Mouse (Mus musculus) MEL (cell line): ENCODE results near the gene Dcdc2a. TPM values are rescaled to one million over a fixed set of nuclear protein-coding genes. Genes with fewer than 3 reads are reported as not detected.

Experiments
- DNase-seq: peaks from one replicate; pipeline ENCODE4 v3.0.0; 2011; ENCODE audit warnings: low read depth, low spot score
- H3K27ac ChIP-seq: 2 replicates; pipeline ENCODE4 v1.5.1; 2012; ENCODE audit warnings: low read depth, mild to moderate bottlenecking, control low read depth, low read length, moderate library complexity; ENCODE audit not compliant: control insufficient read depth
- H3K27me3 ChIP-seq, 2 experiments: fragments of 150-350 bp in 1 of 2; sonication (generic) in 1 of 2; 2 replicates each; pipeline ENCODE4 v1.6.1; 2012; ENCODE audit warnings: low read length in 2 of 2, mild to moderate bottlenecking in 2 of 2, improper control_type of control experiment in 1 of 2, moderate library complexity in 1 of 2; ENCODE audit not compliant: insufficient read depth in 2 of 2, control insufficient read depth in 1 of 2
- H3K36me3 ChIP-seq, 2 experiments: 2 replicates each; pipeline ENCODE4 v1.6.1; 2012 to 2014; ENCODE audit warnings: low read length in 2 of 2, improper control_type of control experiment in 1 of 2, inconsistent platforms in 1 of 2, mild to moderate bottlenecking in 1 of 2; ENCODE audit not compliant: insufficient read depth in 2 of 2, control insufficient read depth in 1 of 2
- H3K4me1 ChIP-seq, 2 experiments: fragments of 150-350 bp in 1 of 2; sonication (generic) in 1 of 2; 2 replicates each; pipeline ENCODE4 v1.6.1; 2012; ENCODE audit warnings: low read length in 2 of 2, improper control_type of control experiment in 1 of 2, mild to moderate bottlenecking in 1 of 2; ENCODE audit not compliant: insufficient read depth in 2 of 2, control insufficient read depth in 1 of 2
- H3K4me3 ChIP-seq, 2 experiments: fragments of 150-350 bp in 1 of 2; sonication (generic) in 1 of 2; 2 replicates each; pipeline ENCODE4 v1.5.1; 2012; ENCODE audit warnings: low read depth in 2 of 2, low read length in 2 of 2, mild to moderate bottlenecking in 2 of 2, moderate library complexity in 2 of 2, control low read depth in 1 of 2, improper control_type of control experiment in 1 of 2; ENCODE audit not compliant: control insufficient read depth in 1 of 2, insufficient read depth in 1 of 2
- H3K79me2 ChIP-seq: 2 replicates; pipeline ENCODE4 v1.6.1; 2012; ENCODE audit warnings: mild to moderate bottlenecking, low read length, moderate library complexity; ENCODE audit not compliant: control insufficient read depth, poor library complexity, insufficient read depth
- H3K9ac ChIP-seq: 2 replicates; pipeline ENCODE4 v1.6.1; 2012; ENCODE audit warnings: low read depth, mild to moderate bottlenecking, control low read depth, low read length, moderate library complexity; ENCODE audit not compliant: control insufficient read depth, poor library complexity, severe bottlenecking
- H3K9me3 ChIP-seq: fragments of 150-350 bp; sonication (generic); replicated peaks from 2 replicates; pipeline ENCODE4 v1.6.1; 2012; ENCODE audit warnings: mild to moderate bottlenecking, low read length, improper control_type of control experiment, moderate library complexity; ENCODE audit not compliant: insufficient read depth
- EP300 ChIP-seq, 2 experiments: IDR thresholded peaks; 2 replicates each; pipeline ENCODE4 v1.6.1; 2011; ENCODE audit warnings: improper control_type of control experiment in 2 of 2, low read length in 2 of 2, low read depth in 1 of 2, mild to moderate bottlenecking in 1 of 2
- HCFC1 ChIP-seq: IDR thresholded peaks from 2 replicates; pipeline ENCODE4 v1.6.1; 2012; ENCODE audit warnings: low read depth, mild to moderate bottlenecking, inconsistent platforms, low read length, improper control_type of control experiment, moderate library complexity
- KAT2A ChIP-seq: conservative IDR thresholded peaks from 2 replicates; pipeline ENCODE4 v1.6.1; 2012; ENCODE audit warnings: low read depth, low read length, improper control_type of control experiment, inconsistent platforms
- NELFE ChIP-seq: IDR thresholded peaks from 2 replicates; pipeline ENCODE4 v1.6.1; 2011; ENCODE audit warnings: low read depth, low read length, improper control_type of control experiment
- RCOR1 ChIP-seq: IDR thresholded peaks from 2 replicates; pipeline ENCODE4 v1.6.1; 2012; ENCODE audit warnings: low read depth, mild to moderate bottlenecking, inconsistent platforms, low read length, improper control_type of control experiment
- SIN3A ChIP-seq: IDR thresholded peaks from 2 replicates; pipeline ENCODE4 v1.6.1; 2012; ENCODE audit warnings: low read length, improper control_type of control experiment, inconsistent platforms
- USF1 ChIP-seq: IDR thresholded peaks from 2 replicates; pipeline ENCODE4 v1.6.1; 2014; ENCODE audit warnings: low read depth, mild to moderate bottlenecking, inconsistent platforms, low read length, improper control_type of control experiment, moderate library complexity
- USF2 ChIP-seq, 2 experiments: IDR thresholded peaks; 2 replicates each; pipeline ENCODE4 v1.6.1; 2011 to 2012; ENCODE audit warnings: improper control_type of control experiment in 2 of 2, low read length in 2 of 2, borderline replicate concordance in 1 of 2, inconsistent platforms in 1 of 2, low read depth in 1 of 2, mild to moderate bottlenecking in 1 of 2; ENCODE audit not compliant: insufficient read depth in 1 of 2
- polyA plus RNA-seq, 2 experiments: library from polyadenylated mRNA; stranded (reverse) in 1 of 2; unstranded in 1 of 2; fragments of >175 nt in 1 of 2; fragments of >200 nt in 1 of 2; gene quantifications; 2 replicates each; pipeline versions ENCODE4 v1.2.1 to v1.2.4; 2012; ENCODE audit warnings: low replicate concordance in 2 of 2, low read depth in 1 of 2; ENCODE audit not compliant: insufficient read length in 2 of 2, insufficient read depth in 1 of 2, missing spikeins in 1 of 2
- total RNA-seq: library from RNA; depleted of rRNA; stranded (reverse); fragments of 300-350 nt; gene quantifications from 2 replicates; pipeline ENCODE4 v1.2.3, GENCODE M21; 2012

The Dcdc2a gene
- total and polyA plus RNA-seq, 3 experiments = not detected

- H3K27ac ChIP-seq = no peak overlapping the region
- H3K9ac ChIP-seq = no peak overlapping the region
- no peaks in the 10 kb centered on the region for H3K79me2 ChIP-seq
- H3K36me3 ChIP-seq = no peaks in the 10 kb centered on the region
- DNase-seq = no peak
- peaks cover 0 to 4% of the 10 kb centered on the region in 2 experiments; a peak in 2 of 4 replicates for H3K27me3 ChIP-seq
- H3K4me1 ChIP-seq = no peaks in the 10 kb centered on the region
- no peaks in the 10 kb centered on the region for H3K9me3 ChIP-seq
- H3K4me3 ChIP-seq = no peak overlapping the region
- TF ChIP-seq NELFE = no peak
- no peak for TF ChIP-seq KAT2A
- TF ChIP-seq USF2 (IDR thresholded peaks at IDR 0.05; ENCODE audit: borderline replicate concordance in 1 of 2, insufficient read depth in 1 of 2, low read depth in 1 of 2, low read length in 2 of 2) = no peak
Measured at GRCm38 (mm10) chr13:25091347-25091746, 35.5 kb downstream of the Dcdc2a start.

GRCm38 (mm10) chr13:25093776-25094175, 38.0 kb downstream of the Dcdc2a start:
- Histone ChIP-seq H3K9me3 (no peaks in the 10 kb centered on the region), H3K4me1 (no peaks in the 10 kb centered on the region), H3K36me3 (no peaks in the 10 kb centered on the region), H3K9ac (no peak overlapping the region), H3K27me3 (peaks cover 0 to 4% of the 10 kb centered on the region in 2 experiments; a peak in 2 of 4 replicates), H3K79me2 (no peaks in the 10 kb centered on the region), H3K27ac (no peak overlapping the region), H3K4me3 (no peak overlapping the region)
- DNase-seq = no peak
- TF ChIP-seq EP300 (IDR thresholded peaks at IDR 0.05; ENCODE audit: low read depth in 1 of 2, low read length in 2 of 2) (no peak), RCOR1 (no peak)

- Histone ChIP-seq H3K4me1 (no peaks in the 10 kb centered on the region), H3K4me3 (no peak overlapping the region), H3K36me3 (no peaks in the 10 kb centered on the region), H3K27me3 (peaks cover 0 to 4% of the 10 kb centered on the region in 2 experiments; a peak in 2 of 4 replicates), H3K9ac (no peak overlapping the region), H3K79me2 (no peaks in the 10 kb centered on the region), H3K9me3 (no peaks in the 10 kb centered on the region), H3K27ac (no peak overlapping the region)
- no peak for DNase-seq
- TF ChIP-seq SIN3A (no peak), USF1 (no peak)
Measured at GRCm38 (mm10) chr13:25094381-25094780, 38.6 kb downstream of the Dcdc2a start.

GRCm38 (mm10) chr13:25097348-25097747, 41.5 kb downstream of the Dcdc2a start:
- Histone ChIP-seq H3K79me2 (no peaks in the 10 kb centered on the region), H3K4me3 (no peak overlapping the region), H3K27me3 (peaks cover 0 to 4% of the 10 kb centered on the region in 2 experiments; a peak in 2 of 4 replicates), H3K9me3 (no peaks in the 10 kb centered on the region), H3K27ac (no peak overlapping the region), H3K4me1 (no peaks in the 10 kb centered on the region), H3K9ac (no peak overlapping the region), H3K36me3 (no peaks in the 10 kb centered on the region)
- TF ChIP-seq HCFC1 (no peak), EP300 (IDR thresholded peaks at IDR 0.05; ENCODE audit: low read depth in 1 of 2, low read length in 2 of 2) (no peak)
- no peak for DNase-seq
